Mouse (Mus musculus) splenic B cell, adult 2 months (primary cell): ENCODE measurements around the gene Socs2.
"Not testable (repeated sequence)": the region's sequence is repeated elsewhere in the genome, so short reads cannot be mapped to it uniquely, and the experiment has no call there.

Source experiments
- DNase-seq: peaks from one replicate; pipeline ENCODE4 v3.0.0-alpha.2; 2011; ENCODE audit warnings: low read depth, low spot score
- H3K27me3 ChIP-seq: 2 replicates; pipeline ENCODE4 v1.6.1; 2012; ENCODE audit warnings: mild to moderate bottlenecking, low read length, moderate library complexity, mixed read lengths; ENCODE audit not compliant: control insufficient read depth, poor library complexity, insufficient read depth, severe bottlenecking
- H3K36me3 ChIP-seq: 2 replicates; pipeline ENCODE4 v1.6.1; 2012; ENCODE audit warnings: mild to moderate bottlenecking, low read length, moderate library complexity, mixed read lengths; ENCODE audit not compliant: control insufficient read depth, poor library complexity, insufficient read depth, severe bottlenecking

Socs2 gene

DNA sequence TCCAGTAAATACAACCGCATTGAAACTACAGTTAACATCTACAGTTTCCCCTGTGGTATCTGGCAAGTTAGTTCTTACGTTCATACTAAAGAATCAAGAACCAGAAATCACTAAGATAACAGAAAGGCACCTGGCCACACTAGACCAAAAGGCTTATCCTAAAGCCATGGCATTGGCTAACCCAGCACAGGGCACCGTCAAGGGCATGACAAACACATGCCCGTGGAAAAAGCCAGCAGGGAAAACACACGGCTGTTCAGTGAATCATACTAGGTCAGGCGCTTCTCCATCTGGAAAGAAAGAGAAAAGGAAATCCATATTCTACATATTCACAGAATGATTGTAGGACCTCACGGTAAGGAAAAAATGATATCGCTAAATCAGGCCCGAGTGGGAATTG is 26.1 kb downstream of the Socs2 start:
- DNase-seq: no peak
- Histone ChIP-seq H3K36me3 (no peaks in the 10 kb centered on the region), H3K27me3 (no peaks in the 10 kb centered on the region)

DNA sequence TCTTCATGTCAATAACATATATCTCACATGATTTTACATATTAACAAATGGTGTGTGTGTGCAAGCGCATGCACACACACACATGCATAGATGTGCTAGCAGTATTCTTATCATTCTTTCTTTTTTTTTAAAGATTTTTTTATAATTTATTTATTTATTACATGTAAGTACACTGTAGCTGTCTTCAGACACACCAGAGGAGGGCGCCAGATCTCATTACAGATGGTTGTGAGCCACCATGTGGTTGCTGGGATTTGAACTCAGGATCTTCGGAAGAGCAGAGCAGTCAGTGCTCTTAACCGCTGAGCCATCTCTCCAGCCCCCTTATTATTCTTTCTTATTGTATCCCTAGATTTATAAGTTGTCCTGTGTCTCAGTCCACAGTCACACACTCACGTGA is 27.2 kb downstream of the Socs2 start:
- not testable (repeated sequence) for H3K27me3 ChIP-seq, H3K36me3 ChIP-seq, DNase-seq

DNA sequence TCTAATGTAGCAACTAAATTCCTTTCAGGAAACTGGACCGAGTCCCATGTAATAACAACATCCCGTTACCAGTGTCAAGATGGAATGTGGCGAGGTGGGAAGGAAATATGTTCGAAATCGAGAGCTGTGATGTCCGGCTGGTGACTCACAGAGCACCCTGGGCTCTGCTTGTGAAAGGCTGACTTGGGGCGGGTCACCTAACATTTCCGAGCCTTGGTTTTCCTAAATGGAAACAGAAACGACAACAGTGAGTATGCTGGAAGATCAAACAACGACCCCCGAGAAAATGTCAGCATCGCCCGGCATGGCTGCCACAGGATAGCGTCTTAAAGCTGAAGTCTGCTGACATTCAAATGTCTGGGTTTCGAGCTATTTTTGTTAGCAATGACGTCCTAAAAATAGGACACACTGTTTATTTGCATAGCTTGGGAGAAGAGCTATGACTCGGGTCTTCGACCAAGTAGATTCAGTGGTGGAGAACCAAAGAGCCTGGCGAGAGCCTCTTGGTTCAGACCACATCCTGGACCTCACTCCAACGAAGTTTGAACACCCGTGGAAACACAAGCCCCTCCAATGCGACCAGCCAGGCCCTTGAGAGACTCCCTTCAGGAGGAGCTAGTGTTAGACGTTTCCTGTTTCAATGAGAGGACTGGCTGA is 28.0 kb downstream of the Socs2 start:
- H3K36me3 ChIP-seq: no peaks in the 10 kb centered on the region
- H3K27me3 ChIP-seq: no peaks in the 10 kb centered on the region

DNA sequence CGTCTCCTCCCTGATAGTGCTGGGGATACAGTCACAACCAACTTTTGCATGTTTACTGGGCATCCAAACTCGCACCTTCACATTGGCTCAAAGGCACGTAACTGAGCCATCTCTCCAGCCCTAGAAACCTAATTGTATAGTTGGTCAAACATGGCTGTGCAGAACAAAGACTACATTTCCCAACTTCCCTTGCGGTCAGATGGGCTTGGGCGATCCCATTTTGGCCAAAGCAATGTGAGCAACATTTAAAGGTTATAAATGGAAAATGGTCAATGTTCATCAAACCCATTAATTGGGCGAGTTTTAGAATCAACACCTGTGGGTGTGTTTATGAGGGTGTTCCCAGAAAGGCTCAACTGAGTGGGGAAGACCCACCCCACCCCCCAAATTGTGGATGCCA is 30.5 kb downstream of the Socs2 start:
- H3K27me3 ChIP-seq: no peaks in the 10 kb centered on the region
- DNase-seq: no peak
- no peaks in the 10 kb centered on the region for H3K36me3 ChIP-seq

More for the DNA sequence above, 28.0 kb downstream of the Socs2 start:
- peak; percentile 83 for DNase-seq

DNA sequence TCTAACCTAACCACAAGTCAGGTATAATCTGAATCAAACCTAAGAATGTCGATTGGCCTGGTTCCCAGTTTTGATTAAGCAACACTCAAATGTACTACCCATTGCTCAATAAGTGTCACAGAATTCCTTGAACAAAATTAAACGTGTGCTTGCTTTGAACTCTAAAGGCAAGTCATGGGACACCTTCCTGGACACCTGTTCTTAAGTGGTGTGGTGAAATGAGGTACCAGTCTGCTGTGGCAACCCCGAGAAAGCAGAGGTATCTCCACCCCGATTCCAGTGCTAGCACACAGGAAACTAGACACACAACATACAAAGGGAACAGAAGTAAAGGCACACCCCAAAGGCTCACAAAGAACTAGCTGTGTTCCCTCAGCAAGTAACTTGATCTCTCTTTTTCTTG is 31.2 kb downstream of the Socs2 start:
- no peak for DNase-seq
- Histone ChIP-seq H3K27me3 (no peaks in the 10 kb centered on the region), H3K36me3 (no peaks in the 10 kb centered on the region)

DNA sequence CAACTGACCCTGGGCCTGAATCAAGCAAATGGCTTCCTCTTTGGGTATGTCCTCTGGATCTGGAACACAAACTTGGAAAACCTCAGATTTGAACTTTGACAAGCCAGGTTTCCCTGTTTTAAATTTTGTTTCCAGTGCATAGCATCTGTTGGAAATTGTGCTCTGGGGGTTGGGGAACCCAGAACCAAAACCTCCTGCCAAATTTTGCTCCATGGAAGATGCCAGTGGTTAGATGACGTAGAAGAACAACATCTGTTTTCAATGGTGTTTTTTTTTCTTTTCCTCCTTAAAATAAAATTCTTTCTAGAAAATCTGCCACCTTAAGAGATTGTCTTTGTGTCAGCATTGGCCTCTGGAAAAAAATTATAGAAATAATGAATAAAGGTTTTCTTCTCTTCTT is 31.9 kb downstream of the Socs2 start:
- H3K27me3 ChIP-seq: no peaks in the 10 kb centered on the region
- no peak for DNase-seq
- H3K36me3 ChIP-seq: no peaks in the 10 kb centered on the region

DNA sequence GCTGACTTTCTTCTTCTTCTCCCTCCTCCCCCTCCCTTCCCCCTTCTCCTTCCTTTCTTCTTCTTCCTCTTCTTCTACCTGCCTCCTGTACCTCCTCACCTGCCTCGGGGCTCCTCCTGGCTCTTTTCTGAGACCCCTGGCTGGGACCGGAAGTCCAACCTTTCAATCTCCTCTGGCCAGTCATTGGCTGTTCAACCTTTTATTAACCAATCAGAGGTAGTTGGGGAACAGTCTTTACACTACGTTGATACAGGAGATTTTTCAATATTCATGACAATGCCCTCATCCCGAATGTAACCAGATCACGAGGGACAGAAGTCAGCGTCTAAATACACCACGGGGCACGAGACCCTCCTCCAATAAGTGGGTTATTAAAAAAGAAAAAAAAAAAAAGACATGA is 32.5 kb downstream of the Socs2 start:
- DNase-seq: no peak
- no peaks in the 10 kb centered on the region for H3K36me3 ChIP-seq
- no peaks in the 10 kb centered on the region for H3K27me3 ChIP-seq

DNA sequence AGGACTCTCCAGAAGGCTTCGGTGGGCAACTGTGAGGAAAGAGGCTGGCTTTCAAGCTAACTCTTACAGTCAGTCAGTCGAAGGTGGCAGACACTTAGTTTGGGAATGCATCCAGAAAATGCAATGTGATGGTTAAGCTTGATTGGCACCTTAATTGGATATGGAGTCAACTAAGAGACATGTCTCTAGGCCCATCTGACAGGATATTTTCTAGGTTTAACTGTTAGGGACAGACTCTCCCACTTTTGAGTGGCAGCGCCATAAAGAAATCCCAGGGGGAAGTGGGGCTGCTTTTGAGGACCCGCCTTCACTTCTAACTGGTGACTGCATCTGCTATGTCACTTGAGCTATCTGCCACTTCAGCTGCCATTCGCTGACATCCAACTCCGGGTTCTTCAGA is 43.6 kb downstream of the Socs2 start:
- no peak for DNase-seq
- Histone ChIP-seq H3K27me3 (no peaks in the 10 kb centered on the region), H3K36me3 (no peaks in the 10 kb centered on the region)

DNA sequence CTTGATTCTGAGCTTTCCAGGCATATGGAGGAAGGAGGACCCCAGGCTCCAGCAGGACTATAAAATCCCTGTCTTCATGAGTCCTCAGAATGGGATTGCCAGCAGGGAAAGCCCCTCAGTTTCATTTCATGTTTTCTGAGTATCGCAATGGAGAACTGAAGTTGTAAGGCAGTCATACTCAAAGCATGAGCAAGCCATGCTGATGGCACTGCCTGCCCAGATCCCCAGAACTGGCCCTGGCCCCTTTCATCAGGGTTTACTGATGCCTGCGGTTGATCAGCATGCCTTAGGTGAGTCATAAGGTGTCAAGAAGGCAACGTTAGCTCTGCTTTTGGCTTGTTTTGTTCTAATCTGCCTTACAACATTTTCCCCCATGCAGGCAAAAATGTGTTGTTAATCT is 45.0 kb downstream of the Socs2 start:
- peak; percentile 77 for DNase-seq
- no peaks in the 10 kb centered on the region for H3K27me3 ChIP-seq
- H3K36me3 ChIP-seq: no peaks in the 10 kb centered on the region

DNA sequence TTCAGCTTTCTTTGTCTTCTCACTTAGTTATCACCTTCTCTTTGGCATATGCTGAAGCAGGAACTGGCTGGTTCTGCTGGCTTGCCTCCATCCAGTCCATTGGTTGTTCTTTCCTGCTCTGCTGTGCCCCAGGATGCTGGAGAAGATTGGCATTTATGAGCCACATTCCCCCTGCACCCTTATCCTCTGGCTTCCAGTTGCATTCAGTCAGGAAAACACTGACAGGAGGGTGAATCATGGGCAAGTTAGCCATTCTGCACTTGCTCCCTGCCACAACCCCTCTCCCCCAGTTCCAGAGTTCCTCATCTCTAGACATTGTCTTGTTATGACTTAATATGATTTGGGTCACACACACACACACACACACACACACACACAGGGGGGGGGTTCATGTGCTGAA is 47.8 kb downstream of the Socs2 start:
- DNase-seq: no peak
- Histone ChIP-seq H3K36me3 (no peaks in the 10 kb centered on the region), H3K27me3 (no peaks in the 10 kb centered on the region)

DNA sequence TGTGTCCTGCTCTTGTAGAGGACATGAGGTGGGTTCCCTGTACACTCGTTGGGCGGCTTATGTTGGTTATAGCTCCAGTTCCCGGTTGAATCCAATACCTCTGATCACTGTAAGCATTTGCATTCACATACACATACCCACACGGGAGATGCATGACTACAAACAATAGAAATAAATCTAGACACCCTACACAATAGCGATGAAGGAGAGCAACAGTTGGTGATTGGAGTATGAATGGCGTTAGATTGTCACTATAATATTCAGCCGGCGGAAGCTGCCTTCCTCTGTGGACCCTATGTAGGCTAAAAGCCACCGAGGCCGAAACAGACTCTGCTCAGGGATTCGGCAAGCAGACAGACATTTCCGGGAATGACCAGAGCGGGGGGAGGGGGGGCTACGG is 48.8 kb downstream of the Socs2 start:
- Histone ChIP-seq H3K36me3 (no peaks in the 10 kb centered on the region), H3K27me3 (no peaks in the 10 kb centered on the region)
- no peak for DNase-seq

DNA sequence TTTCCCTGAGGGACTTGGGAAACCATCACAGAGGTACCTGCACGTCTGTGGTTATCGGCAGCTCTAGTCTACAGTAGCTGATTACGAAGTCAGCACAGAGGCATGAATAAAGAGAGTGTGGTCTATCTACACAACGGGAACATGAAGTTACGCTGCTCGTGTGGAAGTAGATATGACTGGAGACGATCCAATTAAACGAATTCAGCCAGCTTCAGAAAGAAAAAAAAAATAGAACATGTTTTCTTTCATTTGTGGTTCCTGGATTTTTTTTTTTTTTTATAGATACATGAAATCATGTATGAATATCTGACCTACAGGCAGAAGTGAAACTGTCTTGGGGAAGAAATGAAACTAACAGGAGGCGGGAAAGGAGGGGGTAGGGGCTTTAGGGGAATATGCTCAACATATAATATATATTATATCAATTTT is 49.3 kb downstream of the Socs2 start:
- peak; percentile 70 for DNase-seq
- H3K27me3 ChIP-seq: no peaks in the 10 kb centered on the region
- H3K36me3 ChIP-seq: no peaks in the 10 kb centered on the region

DNA sequence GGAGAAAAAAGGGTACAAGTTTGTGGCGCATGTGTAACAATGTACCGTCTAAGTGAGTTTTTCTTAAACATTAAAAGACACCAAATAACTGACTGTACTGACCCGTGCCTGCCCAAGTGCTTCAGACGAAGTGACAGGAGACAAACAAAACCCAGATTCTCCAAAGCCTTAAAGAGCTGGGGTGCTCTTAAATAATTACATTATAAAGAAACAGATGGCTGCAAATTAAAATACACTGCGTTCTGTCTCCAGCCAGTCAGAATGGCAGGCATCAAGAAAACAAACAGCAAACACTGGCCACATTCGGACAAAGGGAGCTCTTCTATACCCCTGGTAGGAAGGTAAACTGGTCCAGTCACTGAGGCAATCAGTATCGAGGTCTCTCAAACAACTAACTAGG is 49.7 kb downstream of the Socs2 start:
- no peak for DNase-seq
- no peaks in the 10 kb centered on the region for H3K36me3 ChIP-seq
- no peaks in the 10 kb centered on the region for H3K27me3 ChIP-seq

DNA sequence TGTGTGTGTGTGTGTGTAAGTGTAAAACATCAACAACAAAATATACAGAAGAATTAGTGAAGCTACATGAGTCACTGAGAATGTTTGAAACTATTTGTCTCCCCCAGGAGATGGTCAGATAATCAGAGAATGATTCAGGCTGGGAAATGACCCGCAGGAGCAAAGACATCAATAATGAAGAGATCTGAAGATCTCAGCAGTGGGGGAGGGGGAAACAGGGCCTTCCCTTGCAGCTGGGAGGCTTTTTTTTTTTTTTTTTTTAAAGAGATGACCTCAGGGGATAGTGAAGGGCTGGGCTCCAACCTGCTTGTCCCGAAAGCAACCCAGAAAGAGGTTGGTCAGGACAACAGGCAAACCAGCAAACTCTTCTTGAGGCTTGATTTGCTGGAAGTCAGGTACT is 54.7 kb downstream of the Socs2 start:
- no peak for DNase-seq
- Histone ChIP-seq H3K36me3 (no peaks in the 10 kb centered on the region), H3K27me3 (no peaks in the 10 kb centered on the region)

DNA sequence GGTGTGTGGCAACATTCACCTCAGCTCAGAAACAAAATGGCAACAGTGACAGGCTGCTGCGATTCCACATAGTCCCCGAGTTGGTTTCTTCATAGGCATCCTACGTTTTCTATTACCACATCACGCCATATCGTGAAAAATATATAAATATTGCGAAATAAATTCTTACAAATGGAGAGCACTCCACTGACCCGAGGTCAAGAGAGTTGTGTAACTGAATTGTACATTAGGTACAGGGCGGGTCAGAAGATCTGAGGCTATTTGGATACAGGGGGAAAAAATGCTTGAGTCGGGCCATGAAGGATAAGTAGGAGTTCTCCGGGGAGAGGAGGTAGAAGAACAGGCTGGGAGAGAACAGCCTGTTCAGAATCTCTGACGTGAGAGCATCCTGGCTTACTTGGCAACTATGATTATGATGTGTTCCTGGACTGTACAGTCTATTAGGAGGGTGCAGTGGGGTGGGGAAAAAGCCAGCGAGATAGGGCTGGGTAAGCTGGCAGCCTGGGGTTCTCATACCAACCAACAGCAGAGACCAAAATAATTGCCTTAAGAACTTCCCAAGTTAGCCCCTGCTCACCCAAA is 55.6 kb downstream of the Socs2 start:
- no peaks in the 10 kb centered on the region for H3K27me3 ChIP-seq
- H3K36me3 ChIP-seq: no peaks in the 10 kb centered on the region
- DNase-seq: no peak

DNA sequence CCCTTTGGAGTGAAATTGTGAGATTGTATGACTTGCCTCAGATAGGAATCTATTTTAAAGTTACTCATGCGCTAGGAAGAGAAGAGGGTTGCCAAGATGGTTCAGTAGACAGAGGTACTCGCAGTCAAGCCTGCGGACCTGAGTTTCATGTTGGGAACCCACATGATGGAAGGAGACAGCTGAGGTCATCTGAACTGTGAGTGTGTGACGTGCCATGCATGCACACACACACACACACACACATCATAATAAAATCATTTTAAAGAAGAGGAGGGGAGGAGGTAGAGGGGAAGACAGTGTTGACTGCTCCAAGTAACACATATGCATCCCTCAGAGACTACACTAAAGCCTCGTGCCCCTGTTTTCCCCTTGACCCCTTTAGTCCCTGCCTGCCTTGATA is 56.9 kb downstream of the Socs2 start:
- DNase-seq: no peak
- Histone ChIP-seq H3K27me3 (no peaks in the 10 kb centered on the region), H3K36me3 (no peaks in the 10 kb centered on the region)
